Mouse (Mus musculus) brain, embryonic 14.5 days (tissue): Measurements from ENCODE around the gene Rasgef1a.

Experiments used
- CTCF ChIP-seq: fragments of 200-500 bp; IDR thresholded peaks from 2 replicates; pipeline ENCODE4 v1.5.1; 2012; ENCODE audit warnings: inconsistent platforms, mild to moderate bottlenecking, moderate library complexity, borderline replicate concordance; ENCODE audit not compliant: insufficient read depth, insufficient read length; ENCODE audit errors: extremely low read depth
- POLR2A ChIP-seq: fragments of 200-500 bp; IDR thresholded peaks from 2 replicates; pipeline ENCODE4 v1.6.1; 2012; ENCODE audit warnings: mild to moderate bottlenecking, inconsistent platforms, borderline replicate concordance; ENCODE audit not compliant: poor library complexity, insufficient read depth, insufficient read length, severe bottlenecking; ENCODE audit errors: extremely low read depth

- TF ChIP-seq CTCF (no peak), POLR2A (no peak)
These were observed 19.9 kb upstream of the Rasgef1a start for GRCm38 (mm10) chr6:117991297-117991696.
